Mouse (Mus musculus) B cell, adult (primary cell): ENCODE results near the gene Gm8297. TPM values are rescaled to one million over a fixed set of nuclear protein-coding genes. Genes with fewer than 3 reads are reported as not detected.

Experiments
- total RNA-seq: library from RNA; stranded (reverse); gene quantifications from 4 replicates; pipeline ENCODE4 v1.2.4, GENCODE M21; 2023; ENCODE audit not compliant: inconsistent age

The Gm8297 gene
- total RNA-seq, result not detected in 4 replicates

GRCm38 (mm10) chr14:4983635-4984034, at the start of gene Gm8297:
Gm8297 (plus strand) TSS chr14:4983935.

GRCm38 (mm10) chr14:5015591-5015990, 31.9 kb downstream of the Gm8297 start, which contains the start of gene Gm3298:
Gm3298 (plus strand) TSS chr14:5015891.

Other genes starting within 250 kb of the Gm8297 start
- not detected in 4 replicates for gene Gm9602, start 207.6 kb upstream of the Gm8297 start, total RNA-seq
- not detected in 4 replicates for gene Gm3269, start 145.8 kb upstream of the Gm8297 start, total RNA-seq
- not detected in 4 replicates for gene Gm3264, start 128.4 kb upstream of the Gm8297 start, total RNA-seq
- not detected in 4 replicates for gene Gm3278, start 91.5 kb upstream of the Gm8297 start, total RNA-seq
- not detected in 4 replicates for gene Gm3298, start 32.0 kb downstream of the Gm8297 start, total RNA-seq
- not detected in 4 replicates for gene 4930555G01Rik, start 66.7 kb downstream of the Gm8297 start, total RNA-seq
- gene Gm8281, start 87.1 kb downstream of the Gm8297 start, total RNA-seq, result not detected in 4 replicates
- not detected in 4 replicates for gene Gm8279, start 147.6 kb downstream of the Gm8297 start, total RNA-seq
- not detected in 4 replicates for gene Gm3317, start 180.6 kb downstream of the Gm8297 start, total RNA-seq
- gene Gm8271, start 201.9 kb downstream of the Gm8297 start, total RNA-seq, result not detected in 4 replicates